Mouse (Mus musculus): Measurements from ENCODE around the gene Akt2. TPM values are rescaled to one million over a fixed set of nuclear protein-coding genes. Genes with fewer than 3 reads are reported as not detected.
A peak's percentile ranks its signal among the peaks of the same experiment; 100 is the strongest.

The Akt2 gene
- total and polyA plus RNA-seq, 2 experiments from 2014 or later: 38.1 to 46.7 TPM

- TF ChIP-seq CTCF (IDR thresholded peaks at IDR 0.05): no peak
- Histone ChIP-seq H3K4me2 (ENCODE audit: low read depth, low read length, poor library complexity, severe bottlenecking) (no peak overlapping the region), H3K9ac (replicated peaks; ENCODE audit: low read length, poor library complexity, severe bottlenecking) (no peak overlapping the region), H3K9me3 (ENCODE audit: low read length) (no peaks in the 10 kb centered on the region), H3K27ac (ENCODE audit: low read depth, low read length) (0 out of 2 replicates have a peak overlapping the region, but pooled peaks have one; percentile 43), H3K4me3 (ENCODE audit: low read depth, low read length) (no peak overlapping the region), H3K27me3 (ENCODE audit: insufficient read depth, low read length) (no peaks in the 10 kb centered on the region), H3K36me3 (ENCODE audit: insufficient read depth, low read length) (peaks cover 26% of the 10 kb centered on the region), H3K4me1 (ENCODE audit: insufficient read depth, low read length) (no peaks in the 10 kb centered on the region)
- no peak for DNase-seq (ENCODE audit: low spot score)
- 65% methylated on average over 4 of the region's 4 CpGs for WGBS
- no peak for ATAC-seq (ENCODE audit: low FRiP score)
These were observed 21.6 kb downstream of the Akt2 start for GRCm38 (mm10) chr7:27612940-27613339.

GRCm38 (mm10) chr7:27613751-27614499 is 22.6 kb downstream of the Akt2 start:
- H3K4me2 ChIP-seq (ENCODE audit: low read depth, low read length, poor library complexity, severe bottlenecking): no peak overlapping the region
- TF ChIP-seq CTCF (IDR thresholded peaks at IDR 0.05): no peak
- WGBS: 32% methylated on average over 8 of the region's 8 CpGs
- DNase-seq (ENCODE audit: low spot score): peak; percentile 90
- peak; percentile 73 for ATAC-seq (ENCODE audit: low FRiP score)
- H3K27ac ChIP-seq (ENCODE audit: low read depth, low read length): peak overlapping the region; percentile 57
- H3K9me3 ChIP-seq (ENCODE audit: low read length): no peaks in the 10 kb centered on the region
- no peaks in the 10 kb centered on the region for H3K4me1 ChIP-seq (ENCODE audit: insufficient read depth, low read length)
- H3K27me3 ChIP-seq (ENCODE audit: insufficient read depth, low read length): no peaks in the 10 kb centered on the region
- no peak overlapping the region for H3K9ac ChIP-seq (replicated peaks; ENCODE audit: low read length, poor library complexity, severe bottlenecking)
- H3K4me3 ChIP-seq (ENCODE audit: low read depth, low read length): no peak overlapping the region
- H3K36me3 ChIP-seq (ENCODE audit: insufficient read depth, low read length): peaks cover 25% of the 10 kb centered on the region

DNA sequence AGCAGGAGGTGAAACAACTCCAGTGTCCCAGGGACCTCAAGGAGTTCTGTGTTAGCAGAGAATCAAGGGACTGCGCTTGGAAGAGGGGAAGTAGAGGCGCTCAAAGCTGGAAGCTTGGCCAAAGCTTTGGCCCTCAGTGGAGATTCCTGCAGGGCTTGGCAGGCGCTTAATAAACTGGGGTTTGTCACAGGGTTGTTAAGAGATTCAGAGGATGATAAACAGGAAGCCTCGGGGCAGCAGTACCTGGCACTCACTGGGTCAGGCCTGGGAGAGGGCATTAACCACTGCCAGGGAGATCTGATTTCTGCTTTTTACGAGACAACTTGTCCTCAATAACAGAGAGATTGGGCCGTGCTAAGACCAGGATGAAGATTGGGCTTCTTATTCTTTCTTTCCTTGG is 29.7 kb downstream of the Akt2 start:
- 79% methylated on average over 6 of the region's 6 CpGs for WGBS
- no peaks in the 10 kb centered on the region for H3K27me3 ChIP-seq (ENCODE audit: insufficient read depth, low read length)
- H3K9ac ChIP-seq (replicated peaks; ENCODE audit: low read length, poor library complexity, severe bottlenecking): peak overlapping the region; percentile 8; the same call in 1 of the 2 replicates
- no peaks in the 10 kb centered on the region for H3K4me1 ChIP-seq (ENCODE audit: insufficient read depth, low read length)
- no peak for TF ChIP-seq CTCF (IDR thresholded peaks at IDR 0.05)
- DNase-seq (ENCODE audit: low spot score) (no peak), ATAC-seq (ENCODE audit: low FRiP score) (no peak)
- no peak overlapping the region for H3K4me2 ChIP-seq (ENCODE audit: low read depth, low read length, poor library complexity, severe bottlenecking)
- H3K36me3 ChIP-seq (ENCODE audit: insufficient read depth, low read length): peaks cover 46% of the 10 kb centered on the region
- H3K4me3 ChIP-seq (ENCODE audit: low read depth, low read length): no peak overlapping the region
- H3K9me3 ChIP-seq (ENCODE audit: low read length): no peaks in the 10 kb centered on the region
- H3K27ac ChIP-seq (ENCODE audit: low read depth, low read length): no peak overlapping the region

- ATAC-seq (ENCODE audit: low FRiP score): no peak
- no peak overlapping the region for H3K4me3 ChIP-seq (ENCODE audit: low read depth, low read length)
- DNase-seq (ENCODE audit: low spot score): no peak
- 100% methylated on average over 1 of the region's 1 CpGs for WGBS
- no peaks in the 10 kb centered on the region for H3K27me3 ChIP-seq (ENCODE audit: insufficient read depth, low read length)
- H3K36me3 ChIP-seq (ENCODE audit: insufficient read depth, low read length): peaks cover 39% of the 10 kb centered on the region
- H3K4me2 ChIP-seq (ENCODE audit: low read depth, low read length, poor library complexity, severe bottlenecking): no peak overlapping the region
- H3K9me3 ChIP-seq (ENCODE audit: low read length): no peaks in the 10 kb centered on the region
- H3K27ac ChIP-seq (ENCODE audit: low read depth, low read length): no peak overlapping the region
- TF ChIP-seq CTCF (IDR thresholded peaks at IDR 0.05): no peak
- no peaks in the 10 kb centered on the region for H3K4me1 ChIP-seq (ENCODE audit: insufficient read depth, low read length)
- H3K9ac ChIP-seq (replicated peaks; ENCODE audit: low read length, poor library complexity, severe bottlenecking): no peak overlapping the region
These were observed 30.9 kb downstream of the Akt2 start for GRCm38 (mm10) chr7:27622234-27622633.

DNA sequence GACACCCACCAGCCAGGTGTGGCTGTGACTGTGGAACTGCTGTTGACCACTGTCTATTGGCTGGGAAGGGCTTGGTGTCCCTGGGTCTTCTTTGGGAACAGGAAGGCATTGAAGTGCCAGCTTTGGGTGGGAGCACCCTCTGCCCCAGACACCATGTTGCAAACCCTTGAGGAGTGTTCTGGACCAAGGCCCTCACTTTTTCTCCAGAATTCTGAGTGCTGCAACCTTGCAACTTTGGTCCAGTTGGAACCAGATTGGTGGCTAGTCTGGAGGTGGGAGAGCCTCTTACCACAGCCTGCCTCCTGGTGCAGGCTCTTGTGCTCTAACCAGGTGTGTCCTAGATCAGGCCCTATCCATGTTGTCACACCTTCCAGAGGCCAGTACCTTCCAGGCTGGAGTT is 33.6 kb downstream of the Akt2 start:
- no peak for DNase-seq (ENCODE audit: low spot score)
- Histone ChIP-seq H3K4me3 (ENCODE audit: low read depth, low read length) (no peak overlapping the region), H3K9me3 (ENCODE audit: low read length) (no peaks in the 10 kb centered on the region), H3K27me3 (ENCODE audit: insufficient read depth, low read length) (no peaks in the 10 kb centered on the region), H3K27ac (ENCODE audit: low read depth, low read length) (no peak overlapping the region), H3K4me1 (ENCODE audit: insufficient read depth, low read length) (no peaks in the 10 kb centered on the region), H3K4me2 (ENCODE audit: low read depth, low read length, poor library complexity, severe bottlenecking) (no peak overlapping the region), H3K36me3 (ENCODE audit: insufficient read depth, low read length) (peaks cover 35% of the 10 kb centered on the region), H3K9ac (replicated peaks; ENCODE audit: low read length, poor library complexity, severe bottlenecking) (no peak overlapping the region)
- TF ChIP-seq CTCF (IDR thresholded peaks at IDR 0.05): no peak
- no peak for ATAC-seq (ENCODE audit: low FRiP score)

- no peaks in the 10 kb centered on the region for H3K27me3 ChIP-seq (ENCODE audit: insufficient read depth, low read length)
- H3K9me3 ChIP-seq (ENCODE audit: low read length): no peaks in the 10 kb centered on the region
- no peak overlapping the region for H3K4me2 ChIP-seq (ENCODE audit: low read depth, low read length, poor library complexity, severe bottlenecking)
- no peaks in the 10 kb centered on the region for H3K4me1 ChIP-seq (ENCODE audit: insufficient read depth, low read length)
- H3K27ac ChIP-seq (ENCODE audit: low read depth, low read length): no peak overlapping the region
- WGBS: 77% methylated on average over 7 of the region's 7 CpGs
- no peak overlapping the region for H3K9ac ChIP-seq (replicated peaks; ENCODE audit: low read length, poor library complexity, severe bottlenecking)
- ATAC-seq (ENCODE audit: low FRiP score) (no peak), DNase-seq (ENCODE audit: low spot score) (peak; percentile 38)
- TF ChIP-seq CTCF (IDR thresholded peaks at IDR 0.05): no peak
- H3K4me3 ChIP-seq (ENCODE audit: low read depth, low read length): no peak overlapping the region
- H3K36me3 ChIP-seq (ENCODE audit: insufficient read depth, low read length): peaks cover 34% of the 10 kb centered on the region
These were observed 36.4 kb downstream of the Akt2 start for GRCm38 (mm10) chr7:27627707-27628106.

Measured in midbrain, postnatal 0 days (tissue).